Mouse (Mus musculus): ENCODE results near the gene B4galnt3. TPM values are rescaled to one million over a fixed set of nuclear protein-coding genes. Genes with fewer than 3 reads are reported as not detected.

Gene B4galnt3
- total RNA-seq, 2 experiments from 2014 or later = 0.30 to 0.32 TPM

DNA sequence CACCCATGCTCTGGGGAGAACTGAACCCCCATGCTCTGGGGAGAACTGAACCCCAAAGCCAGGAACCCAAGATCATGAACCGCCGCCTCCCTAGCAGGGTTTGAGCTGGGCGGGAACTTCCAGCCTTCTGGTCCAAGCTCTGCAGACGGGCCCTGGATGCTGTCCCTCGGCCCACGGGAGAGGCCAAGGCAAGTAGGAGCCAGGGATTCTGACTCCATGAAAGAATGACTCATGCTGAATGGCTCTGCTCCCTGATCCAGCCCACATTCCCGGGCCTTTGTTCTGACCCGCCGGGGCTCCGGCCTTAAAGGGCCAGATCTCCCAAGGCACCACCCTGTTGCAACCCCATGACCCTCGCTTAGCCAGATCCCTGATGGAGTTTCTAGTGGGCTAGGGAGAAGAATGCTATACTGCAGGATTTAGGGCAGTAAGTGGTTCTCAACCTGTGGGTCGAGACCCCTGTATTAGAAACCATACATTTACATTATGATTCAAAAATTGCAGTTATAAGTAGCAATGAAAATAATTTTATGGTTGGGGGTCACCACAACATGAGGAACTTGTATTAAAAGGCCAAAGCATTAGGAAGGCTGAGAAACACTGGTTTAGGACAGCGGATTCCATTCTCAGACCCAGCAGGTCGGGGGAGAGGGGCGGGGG is 102.0 kb downstream of the B4galnt3 start:
- intact Hi-C loops (cut with DNase I) = loop anchor here (10.0 kb wide), 1 partner anchor 708 kb away; no protein-coding TSS in a partner anchor
- DNase-seq (ENCODE audit: extremely low spot score in 1 of 2, low spot score in 2 of 2) = peak; percentile 21 to 79

GRCm38 (mm10) chr6:120191396-120192170 is 102.8 kb downstream of the B4galnt3 start:
- no peak for DNase-seq (ENCODE audit: extremely low spot score in 1 of 2, low spot score in 2 of 2)
- intact Hi-C loops (cut with DNase I) = loop anchor here (2.0 to 10.0 kb wide), 2 partner anchors 151 to 707 kb away; no protein-coding TSS in a partner anchor

DNA sequence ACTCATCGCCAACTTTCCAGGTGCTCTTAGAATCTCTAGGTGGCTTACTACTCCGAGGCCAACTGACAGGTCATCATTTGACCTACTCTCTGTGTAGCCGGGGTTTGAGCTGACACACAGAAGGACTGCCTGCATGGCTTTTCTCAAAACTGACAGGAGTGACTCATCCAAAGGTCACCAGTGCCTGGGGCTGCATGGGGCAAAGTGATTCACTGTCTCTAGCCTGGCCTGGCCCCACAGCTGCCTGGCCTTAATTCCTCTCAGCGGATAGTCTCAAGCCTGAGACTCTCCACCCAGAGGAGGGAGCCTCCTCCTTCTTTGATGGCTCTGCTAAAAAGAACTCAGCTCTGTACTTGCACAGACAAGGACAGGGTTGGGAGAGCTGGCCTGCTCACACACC is 103.4 kb downstream of the B4galnt3 start:
- no peak for DNase-seq (ENCODE audit: extremely low spot score in 1 of 2, low spot score in 2 of 2)
- intact Hi-C loops (cut with DNase I) = loop anchor here (2.0 to 10.0 kb wide), 2 partner anchors 150 to 706 kb away; no protein-coding TSS in a partner anchor

- intact Hi-C loops (cut with DNase I) = loop anchor here (2.0 to 10.0 kb wide), 2 partner anchors 150 to 706 kb away; no protein-coding TSS in a partner anchor
- DNase-seq (ENCODE audit: extremely low spot score in 1 of 2, low spot score in 2 of 2) = no peak
Measured at GRCm38 (mm10) chr6:120190365-120190764, 104.0 kb downstream of the B4galnt3 start.

- intact Hi-C loops (cut with DNase I) = no loop called here
- DNase-seq (ENCODE audit: extremely low spot score in 1 of 2, low spot score in 2 of 2) = no peak
Measured at GRCm38 (mm10) chr6:120189287-120189686, 105.1 kb downstream of the B4galnt3 start.

DNA sequence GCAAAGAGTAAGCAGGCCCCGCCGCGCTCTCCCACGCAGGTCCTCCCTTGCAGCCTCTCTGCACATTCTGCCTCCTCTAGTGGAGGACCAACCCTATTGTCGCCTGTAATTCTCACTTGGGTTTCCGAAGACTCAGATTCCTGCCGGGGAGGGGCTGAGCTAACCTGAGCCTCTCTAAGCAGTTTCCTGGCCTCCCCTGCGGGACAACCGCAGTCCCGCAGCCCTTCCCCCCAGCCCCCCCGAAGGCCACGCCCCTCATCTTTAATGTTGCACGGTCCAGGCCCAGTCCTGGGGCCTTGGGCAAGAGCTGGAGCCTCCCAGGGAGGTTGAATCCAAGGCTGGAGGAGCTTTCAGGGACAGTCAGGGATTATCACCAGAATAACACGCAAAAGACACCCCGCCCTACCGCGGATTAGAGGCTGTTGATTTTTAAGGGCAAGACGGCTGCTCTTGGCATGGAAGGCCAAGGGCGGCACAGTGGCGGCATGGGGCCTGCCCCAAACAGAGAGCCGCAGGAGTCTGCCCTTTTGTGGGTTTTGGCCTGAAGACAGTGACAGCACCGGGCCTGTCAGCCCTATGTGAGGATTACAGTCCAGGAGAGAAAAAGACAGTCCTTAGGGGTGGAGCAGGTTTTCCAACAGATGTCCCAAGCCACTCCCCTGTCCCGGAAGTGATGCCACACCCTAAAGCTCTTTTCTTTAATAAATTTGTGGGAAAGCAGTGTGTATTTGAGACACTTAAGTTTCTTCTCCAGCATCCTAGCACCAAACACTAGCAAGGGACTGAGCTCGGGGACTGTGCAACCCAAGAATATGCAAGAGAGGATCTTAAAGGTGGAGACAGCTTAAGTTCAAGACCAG is 105.8 kb downstream of the B4galnt3 start:
- DNase-seq (ENCODE audit: extremely low spot score in 1 of 2, low spot score in 2 of 2) = peak in 1 of 2 experiments; percentile 51
- intact Hi-C loops (cut with DNase I) = no loop called here

GRCm38 (mm10) chr6:120187587-120188176 is 106.7 kb downstream of the B4galnt3 start:
- peak in 1 of 2 experiments; percentile 66 for DNase-seq (ENCODE audit: extremely low spot score in 1 of 2, low spot score in 2 of 2)
- intact Hi-C loops (cut with DNase I) = no loop called here

DNA sequence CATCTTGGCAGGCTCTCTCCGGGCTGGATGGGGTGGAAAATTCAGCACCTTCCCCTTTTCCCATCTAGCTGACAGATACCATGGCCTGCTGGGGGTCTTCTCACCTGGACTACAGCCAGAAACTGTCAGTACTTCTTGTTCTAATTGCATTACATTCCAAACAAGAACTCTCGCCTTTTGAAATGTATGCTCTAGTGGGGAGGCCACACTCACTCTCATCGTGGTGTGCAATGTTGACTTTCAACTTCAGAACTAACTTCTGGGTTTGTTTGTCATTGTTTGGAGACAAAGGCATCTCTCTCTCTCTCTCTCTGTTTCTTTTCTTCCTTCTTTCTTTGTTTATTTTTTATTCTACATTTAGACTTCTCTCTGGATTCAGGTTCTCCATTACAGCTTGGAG is 107.8 kb downstream of the B4galnt3 start:
- no peak for DNase-seq (ENCODE audit: extremely low spot score in 1 of 2, low spot score in 2 of 2)
- intact Hi-C loops (cut with DNase I) = no loop called here

- intact Hi-C loops (cut with DNase I) = no loop called here
- DNase-seq (ENCODE audit: extremely low spot score in 1 of 2, low spot score in 2 of 2) = no peak
Measured at GRCm38 (mm10) chr6:120185756-120186155, 108.6 kb downstream of the B4galnt3 start.

- no peak for DNase-seq (ENCODE audit: extremely low spot score in 1 of 2, low spot score in 2 of 2)
- intact Hi-C loops (cut with DNase I) = no loop called here
Measured at GRCm38 (mm10) chr6:120185012-120185730, 109.2 kb downstream of the B4galnt3 start.

DNA sequence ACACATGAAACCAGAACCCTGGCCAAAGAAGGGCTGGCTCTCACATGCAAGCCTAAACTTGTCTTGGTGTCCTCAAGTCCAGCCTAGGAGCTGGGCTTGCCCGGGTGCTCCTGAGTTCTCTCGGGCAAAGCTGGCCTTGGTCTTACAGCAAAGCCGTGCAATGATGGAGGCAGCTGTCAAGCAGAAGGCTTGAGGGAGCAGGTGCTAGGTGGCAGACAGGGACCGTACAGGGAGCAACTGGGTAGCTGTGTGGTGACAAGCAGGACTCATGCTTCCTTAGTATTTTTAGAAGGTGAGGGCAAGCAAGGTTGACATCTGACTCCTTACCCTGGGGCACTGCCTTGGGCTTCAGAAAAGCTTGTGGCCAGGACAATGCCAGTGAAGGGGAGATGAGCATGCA is 110.6 kb downstream of the B4galnt3 start:
- DNase-seq (ENCODE audit: extremely low spot score in 1 of 2, low spot score in 2 of 2) = no peak
- intact Hi-C loops (cut with DNase I) = loop anchor here (5.0 kb wide), 1 partner anchor 71 kb away; no protein-coding TSS in a partner anchor

DNA sequence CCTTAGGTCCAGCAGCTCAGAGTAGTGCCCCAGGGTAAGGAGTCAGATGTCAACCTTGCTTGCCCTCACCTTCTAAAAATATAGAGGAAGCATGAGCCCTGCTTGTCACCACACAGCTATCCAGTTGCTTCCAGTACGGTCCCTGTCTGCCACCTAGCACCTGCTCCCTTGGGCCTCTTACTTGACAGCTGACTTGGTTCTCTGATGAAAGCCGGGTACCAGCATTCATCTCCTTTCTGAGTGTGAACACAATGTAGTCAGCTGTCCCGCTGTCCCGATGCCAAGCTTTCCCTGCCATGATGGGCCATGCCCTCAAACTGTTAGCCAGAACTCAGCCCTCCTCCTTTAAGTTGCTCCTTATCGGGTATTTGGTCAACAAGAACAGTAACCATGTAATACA is 112.2 kb downstream of the B4galnt3 start:
- DNase-seq (ENCODE audit: extremely low spot score in 1 of 2, low spot score in 2 of 2) = no peak
- intact Hi-C loops (cut with DNase I) = loop anchor here (5.0 kb wide), 1 partner anchor 70 kb away; no protein-coding TSS in a partner anchor

DNA sequence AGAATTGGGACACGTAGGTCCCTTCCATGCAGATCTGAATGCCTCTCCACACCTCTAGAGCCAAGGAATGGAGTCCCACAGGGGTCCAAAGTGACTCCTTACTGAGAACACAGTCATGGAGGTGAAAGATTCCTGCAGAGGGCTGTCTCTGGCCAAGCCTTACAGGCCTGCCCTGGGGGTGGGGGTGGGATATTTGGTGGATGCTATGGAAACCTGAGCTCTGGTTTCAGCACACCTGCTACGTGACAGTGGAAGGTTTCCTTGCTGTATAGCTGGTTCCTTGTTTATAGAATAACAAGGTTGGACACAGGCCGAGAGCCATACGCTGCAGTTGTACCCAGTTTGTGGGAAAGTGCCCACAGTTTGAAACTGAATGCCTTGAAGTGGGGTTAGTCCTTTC is 113.9 kb downstream of the B4galnt3 start:
- intact Hi-C loops (cut with DNase I) = loop anchor here (5.0 kb wide), 1 partner anchor 68 kb away; no protein-coding TSS in a partner anchor

DNA sequence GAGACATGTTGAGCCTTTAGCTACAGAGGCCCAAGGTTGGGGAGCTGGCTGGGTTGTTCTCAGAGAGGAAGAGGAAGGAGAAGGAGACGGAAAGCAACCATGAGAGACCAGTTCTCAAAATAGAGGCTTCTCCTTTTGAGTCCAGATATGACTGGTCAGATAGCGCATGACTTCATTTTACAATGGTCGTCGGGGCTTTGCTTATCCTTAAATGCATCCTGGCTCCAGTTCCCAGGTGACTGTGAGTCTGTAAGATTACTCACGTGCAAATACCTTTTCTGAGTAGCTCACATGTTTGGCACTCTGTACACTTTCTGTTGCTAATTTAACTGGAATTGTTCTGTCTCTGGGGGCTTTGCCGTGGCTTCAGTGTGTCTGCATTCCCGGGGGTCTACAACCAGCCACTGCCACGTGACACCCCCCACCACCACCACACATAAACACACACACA is 114.6 kb downstream of the B4galnt3 start:
- intact Hi-C loops (cut with DNase I) = loop anchor here (5.0 kb wide), 1 partner anchor 67 kb away; no protein-coding TSS in a partner anchor
- DNase-seq (ENCODE audit: extremely low spot score in 1 of 2, low spot score in 2 of 2) = no peak

More for the DNA sequence above, 113.9 kb downstream of the B4galnt3 start:
- no peak for DNase-seq (ENCODE audit: extremely low spot score in 1 of 2, low spot score in 2 of 2)

DNA sequence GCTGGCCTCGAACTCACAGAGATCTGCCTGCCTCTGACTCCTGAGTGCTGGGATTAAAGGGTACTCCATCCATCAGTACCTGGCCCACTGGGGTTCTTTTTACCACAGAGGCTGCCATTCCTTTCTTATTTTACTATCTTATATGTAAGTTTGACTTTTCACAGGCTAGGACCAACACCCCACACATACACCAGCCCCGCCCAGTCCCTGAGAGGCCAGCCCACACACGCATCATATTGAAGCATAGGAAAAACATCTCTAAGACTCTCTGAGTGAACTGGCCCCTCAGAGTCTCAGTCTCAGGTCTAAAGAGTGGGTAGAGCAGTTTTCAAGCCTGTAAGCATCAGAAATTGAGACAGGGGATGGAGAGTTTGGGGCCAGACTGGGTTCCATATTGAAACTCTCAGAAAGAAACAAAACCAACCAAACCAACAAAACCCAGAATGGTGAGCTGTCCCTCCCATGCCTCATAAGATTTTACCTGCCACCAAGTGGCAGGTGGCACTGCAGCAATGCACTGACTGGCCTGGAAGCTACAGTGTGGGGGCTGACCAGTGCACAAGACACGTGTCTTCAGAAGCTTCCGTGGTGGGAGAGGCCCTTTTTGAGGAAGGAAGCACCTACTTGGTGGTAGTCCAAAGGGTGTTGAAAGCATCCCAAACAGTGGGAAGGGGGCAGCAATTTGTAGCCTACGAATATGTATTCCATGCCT is 115.2 kb downstream of the B4galnt3 start:
- intact Hi-C loops (cut with DNase I) = no loop called here
- no peak for DNase-seq (ENCODE audit: extremely low spot score in 1 of 2, low spot score in 2 of 2)

DNA sequence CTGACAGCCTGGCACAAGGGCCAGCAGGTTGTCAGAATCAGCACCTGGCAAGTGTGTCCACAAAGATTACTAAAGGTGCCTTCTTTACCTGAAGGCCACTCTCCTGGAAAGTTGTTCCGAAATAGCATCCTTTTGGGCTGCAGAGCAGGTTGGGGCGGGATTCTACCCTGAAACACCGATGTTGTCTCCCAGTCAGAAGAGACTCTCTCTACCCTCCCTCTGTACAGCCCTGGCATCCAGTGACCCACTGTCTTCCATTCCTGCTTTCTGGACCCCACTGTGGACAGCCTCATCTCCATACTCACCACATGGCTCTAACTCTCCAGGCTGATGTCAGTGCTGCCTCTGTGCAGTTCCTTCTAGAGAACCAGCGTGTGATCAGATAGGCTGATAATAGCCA is 118.7 kb downstream of the B4galnt3 start:
- no peak for DNase-seq (ENCODE audit: extremely low spot score in 1 of 2, low spot score in 2 of 2)
- intact Hi-C loops (cut with DNase I) = no loop called here

DNA sequence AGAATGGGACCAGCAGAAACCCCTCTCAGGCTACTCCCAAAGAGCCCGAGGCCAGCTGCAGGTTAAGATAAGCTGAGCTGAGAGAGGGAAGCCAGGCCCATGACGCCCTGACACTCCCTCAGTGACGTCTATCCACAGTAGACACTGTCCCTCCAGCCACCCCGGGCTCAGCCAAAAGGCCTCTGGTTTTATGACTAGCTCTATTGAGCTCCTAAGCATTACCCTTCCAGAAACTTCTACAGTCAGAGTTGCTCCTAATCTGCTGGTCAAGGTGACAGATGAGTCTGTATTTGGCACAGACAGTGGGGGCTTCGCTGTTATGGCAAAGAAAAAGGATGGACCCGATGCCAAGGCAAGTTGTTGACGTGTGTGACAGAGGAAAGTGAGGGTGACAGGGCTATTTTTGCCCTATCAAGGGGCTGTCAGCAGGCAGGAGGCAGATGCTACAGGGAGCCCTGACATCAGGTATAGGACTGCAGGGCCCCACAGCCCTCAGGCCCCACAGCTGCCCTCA is 119.7 kb downstream of the B4galnt3 start:
- intact Hi-C loops (cut with DNase I) = no loop called here
- DNase-seq (ENCODE audit: extremely low spot score in 1 of 2, low spot score in 2 of 2) = no peak
